Mouse (Mus musculus) megakaryocyte-erythroid progenitor cell, adult 5 weeks (primary cell): Measurements from ENCODE around the gene Dnah17. TPM values are rescaled to one million over a fixed set of nuclear protein-coding genes. Genes with fewer than 3 reads are reported as not detected.

Experiments used
- polyA plus RNA-seq: library from polyadenylated mRNA; stranded (reverse); fragments of >175 nt; gene quantifications from 2 replicates; pipeline ENCODE4 v1.2.3, GENCODE M21; 2012

Dnah17 gene
- 0.09 and 0.22 TPM in 2 replicates for polyA plus RNA-seq

GRCm38 (mm10) chr11:118130534-118130933, at the start of gene Dnah17:
Dnah17 (minus strand) TSS chr11:118130634.

GRCm38 (mm10) chr11:117986126-117987031, 144.1 kb downstream of the Dnah17 start, which contains the start of gene Pgs1:
Pgs1 (plus strand) TSS chr11:117986292.

Other genes starting within 250 kb of the Dnah17 start
- gene Socs3, start 160.6 kb downstream of the Dnah17 start, polyA plus RNA-seq = 76.3 and 85.8 TPM in 2 replicates
- gene Pgs1, start 144.3 kb downstream of the Dnah17 start, polyA plus RNA-seq = 46.0 and 50.7 TPM in 2 replicates
- gene Cyth1, start 118.0 kb upstream of the Dnah17 start, polyA plus RNA-seq = 19.1 and 19.7 TPM in 2 replicates
- gene Usp36, start 159.6 kb upstream of the Dnah17 start, polyA plus RNA-seq = 51.2 and 69.6 TPM in 2 replicates
- gene Cep295nl, start 211.9 kb upstream of the Dnah17 start, polyA plus RNA-seq = 0.10 and 0.26 TPM in 2 replicates
- 3.4 and 4.6 TPM in 2 replicates for gene Timp2, start 225.1 kb upstream of the Dnah17 start, polyA plus RNA-seq